Mouse (Mus musculus): Measurements from ENCODE around the gene Pnck. TPM values are rescaled to one million over a fixed set of nuclear protein-coding genes. Genes with fewer than 3 reads are reported as not detected.
A peak's percentile ranks its signal among the peaks of the same experiment; 100 is the strongest.

Pnck gene
- total and polyA plus RNA-seq, 3 experiments: 0.11 TPM; not detected in 2

GRCm38 (mm10) chrX:73675231-73675630 is 15.3 kb upstream of the Pnck start:
- Histone ChIP-seq H3K9ac (ENCODE audit: control insufficient read depth, low read depth, low read length, poor library complexity, severe bottlenecking) (no peak overlapping the region), H3K4me1 (ENCODE audit: control insufficient read depth in 1 of 2, insufficient read depth in 2 of 2, low read length in 2 of 2) (0 out of 4 replicates have a peak, but pooled peaks cover 0 to 5% of the 10 kb centered on the region in 2 experiments), H3K4me3 (ENCODE audit: control insufficient read depth in 1 of 2, insufficient read depth in 1 of 2, low read depth in 2 of 2, low read length in 2 of 2) (no peak overlapping the region), H3K27ac (ENCODE audit: control insufficient read depth, low read depth, low read length) (no peak overlapping the region), H3K79me2 (ENCODE audit: control insufficient read depth, insufficient read depth, low read length, poor library complexity) (no peaks in the 10 kb centered on the region; the same call in 1 of the 2 replicates), H3K36me3 (ENCODE audit: control insufficient read depth in 1 of 2, insufficient read depth in 2 of 2, low read length in 2 of 2) (no peaks in the 10 kb centered on the region), H3K9me3 (replicated peaks; ENCODE audit: insufficient read depth, low read length) (no peaks in the 10 kb centered on the region), H3K27me3 (ENCODE audit: control insufficient read depth in 1 of 2, insufficient read depth in 2 of 2, low read length in 2 of 2) (no peaks in the 10 kb centered on the region)
- TF ChIP-seq MAZ (IDR thresholded peaks at IDR 0.05; ENCODE audit: low read depth, low read length) (no peak), POLR2AphosphoS5 (IDR thresholded peaks at IDR 0.05; ENCODE audit: borderline replicate concordance, low read depth, low read length) (no peak), RAD21 (IDR thresholded peaks at IDR 0.05; ENCODE audit: low read depth, low read length) (no peak), JUND (IDR thresholded peaks at IDR 0.05; ENCODE audit: low read depth, low read length) (no peak), MAFK (IDR thresholded peaks at IDR 0.05; ENCODE audit: borderline replicate concordance, low read depth, low read length) (no peak), CHD2 (IDR thresholded peaks at IDR 0.05; ENCODE audit: low read length) (no peak), CTCF (IDR thresholded peaks at IDR 0.05 in 2 of 3, conservative IDR thresholded peaks at IDR 0.05 in 1 of 3; ENCODE audit: control insufficient read depth in 1 of 3, insufficient read depth in 1 of 3, low read depth in 2 of 3, low read length in 3 of 3, poor library complexity in 1 of 3, severe bottlenecking in 1 of 3) (no peak), POLR2AphosphoS2 (IDR thresholded peaks at IDR 0.05; ENCODE audit: low read length) (no peak), ZC3H11A (IDR thresholded peaks at IDR 0.05; ENCODE audit: low read depth, low read length) (no peak), MAX (IDR thresholded peaks at IDR 0.05; ENCODE audit: low read length) (no peak), EP300 (IDR thresholded peaks at IDR 0.05; ENCODE audit: low read depth in 1 of 2, low read length in 2 of 2) (no peak), SMC3 (IDR thresholded peaks at IDR 0.05; ENCODE audit: low read depth, low read length) (no peak), USF1 (IDR thresholded peaks at IDR 0.05; ENCODE audit: low read depth, low read length) (no peak), MYC (IDR thresholded peaks at IDR 0.05; ENCODE audit: low read depth, low read length) (no peak), RCOR1 (IDR thresholded peaks at IDR 0.05; ENCODE audit: low read depth, low read length) (no peak)
- DNase-seq (ENCODE audit: low read depth, low spot score): no peak

- DNase-seq (ENCODE audit: low read depth, low spot score): no peak
- Histone ChIP-seq H3K9me3 (replicated peaks; ENCODE audit: insufficient read depth, low read length) (no peaks in the 10 kb centered on the region), H3K27ac (ENCODE audit: control insufficient read depth, low read depth, low read length) (no peak overlapping the region), H3K27me3 (ENCODE audit: control insufficient read depth in 1 of 2, insufficient read depth in 2 of 2, low read length in 2 of 2) (no peaks in the 10 kb centered on the region), H3K36me3 (ENCODE audit: control insufficient read depth in 1 of 2, insufficient read depth in 2 of 2, low read length in 2 of 2) (no peaks in the 10 kb centered on the region), H3K4me1 (ENCODE audit: control insufficient read depth in 1 of 2, insufficient read depth in 2 of 2, low read length in 2 of 2) (0 out of 4 replicates have a peak, but pooled peaks cover 0 to 5% of the 10 kb centered on the region in 2 experiments), H3K79me2 (ENCODE audit: control insufficient read depth, insufficient read depth, low read length, poor library complexity) (no peaks in the 10 kb centered on the region; the same call in 1 of the 2 replicates), H3K9ac (ENCODE audit: control insufficient read depth, low read depth, low read length, poor library complexity, severe bottlenecking) (peak overlapping the region; percentile 69), H3K4me3 (ENCODE audit: control insufficient read depth in 1 of 2, insufficient read depth in 1 of 2, low read depth in 2 of 2, low read length in 2 of 2) (peak overlapping the region; percentile 42 to 54; a peak in 3 of 4 replicates)
- TF ChIP-seq KAT2A (conservative IDR thresholded peaks at IDR 0.05; ENCODE audit: low read depth, low read length) (no peak), EP300 (IDR thresholded peaks at IDR 0.05; ENCODE audit: low read depth in 1 of 2, low read length in 2 of 2) (no peak)
These were observed 14.2 kb upstream of the Pnck start for GRCm38 (mm10) chrX:73673968-73674661.

Data from MEL (cell line).